Comparison of ENCODE assay signal across 27 mouse cellular contexts in the genomic region with DNA sequence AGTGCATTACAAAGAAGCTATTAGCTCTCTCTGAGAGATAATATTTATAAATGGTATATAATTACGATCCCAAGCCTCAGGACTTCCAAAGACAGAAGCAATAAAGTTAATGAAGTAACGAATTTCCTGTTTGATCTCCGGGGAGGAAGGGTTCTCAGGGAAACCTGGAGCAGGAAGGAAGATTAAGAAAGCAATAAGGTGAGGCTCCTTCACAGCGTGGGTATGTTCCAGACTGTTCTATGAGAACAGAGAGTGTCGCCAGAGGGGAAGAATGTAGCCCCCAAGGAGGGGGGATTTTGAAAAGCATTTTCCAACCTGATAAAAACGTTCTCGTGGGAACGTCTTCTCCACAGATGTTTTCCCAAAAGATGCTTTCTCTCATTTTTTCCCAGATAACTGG. TPM values are rescaled to one million over a fixed set of nuclear protein-coding genes. Genes with fewer than 3 reads are reported as not detected.
A peak's percentile ranks its signal among the peaks of the same experiment; 100 is the strongest.
DNase-seq lines count a peak whose midpoint lies in the region; ATAC-seq and TF ChIP-seq lines count a peak whose summit lies in the region.
"Had no signal": no experiment of that assay in that cellular context is flagged by ENCODE, and none has a peak within 500 bp of the region (broad histone marks: within the 10 kb centered on the region; RNA-seq: fewer than 3 reads in every experiment).

No protein-coding gene starts in this region.

- 25% methylated on average over 8 of the region's 8 CpGs for WGBS in kidney, embryonic 15.5 days
- 22% methylated on average over 8 of the region's 8 CpGs for WGBS in kidney, adult 2 months
- 68% methylated on average over 8 of the region's 8 CpGs for WGBS in neural tube, embryonic 11.5 days
- 15% methylated on average over 8 of the region's 8 CpGs for WGBS in intestine, embryonic 16.5 days

- no peak for TF ChIP-seq CTCF in kidney, adult 2 months (conservative IDR thresholded peaks at IDR 0.05; ENCODE audit: insufficient read depth, insufficient read length, low read depth, low read length)

- H3K4me1 ChIP-seq in kidney, embryonic 15.5 days, result peaks cover 21% of the 10 kb centered on the region
- H3K4me1 ChIP-seq in kidney, adult 2 months (ENCODE audit: control insufficient read depth, insufficient read depth, low read length), result no peaks in the 10 kb centered on the region
- H3K4me1 ChIP-seq in neural tube, embryonic 11.5 days (ENCODE audit: control insufficient read depth, insufficient read depth, low read length), result no peaks in the 10 kb centered on the region
- peaks cover 15% of the 10 kb centered on the region for H3K4me1 ChIP-seq in intestine, embryonic 16.5 days (ENCODE audit: control insufficient read depth, insufficient read depth, low read length)
- H3K4me1 ChIP-seq: hindbrain, embryonic 13.5 days had no signal

- DNase-seq in kidney, adult 2 months, result no peak
- DNase-seq in neural tube, embryonic 11.5 days (ENCODE audit: low spot score), result peak; percentile 2
- DNase-seq in neural tube, embryonic 10.5 days (ENCODE audit: extremely low spot score, low spot score), result no peak
- DNase-seq in thymus, postnatal 25 days, result no peak
- no peak for DNase-seq in cerebellum, adult 18-20 months
- DNase-seq: adrenal gland, postnatal 25 days; cerebellum, adult 11-12 months; cerebellum, postnatal 10 days; gastrocnemius, postnatal 25 days; heart, adult 11 months; heart, postnatal 36 days; kidney, postnatal 10 days; layer of hippocampus, adult 9-11 months; right cerebral cortex, adult 18-20 months; spleen, adult 18-20 months; thymus, adult 2 months; thymus, postnatal 4 days had no signal

- H3K4me3 ChIP-seq in kidney, embryonic 15.5 days (replicated peaks), result no peak overlapping the region
- no peak overlapping the region for H3K4me3 ChIP-seq in kidney, adult 2 months (ENCODE audit: insufficient read depth, low read depth, low read length)
- H3K4me3 ChIP-seq in neural tube, embryonic 11.5 days (ENCODE audit: low read depth, low read length), result no peak overlapping the region
- no peak overlapping the region for H3K4me3 ChIP-seq in intestine, embryonic 16.5 days (ENCODE audit: low read length)
- H3K4me3 ChIP-seq: embryonic facial prominence, embryonic 13.5 days; erythroblast, embryonic 14.5 days; hindbrain, embryonic 13.5 days; limb, embryonic 12.5 days had no signal

- no peak overlapping the region for H3K27ac ChIP-seq in kidney, embryonic 15.5 days
- H3K27ac ChIP-seq in kidney, adult 2 months (ENCODE audit: insufficient read depth, low read depth, low read length), result no peak overlapping the region
- H3K27ac ChIP-seq in neural tube, embryonic 11.5 days (ENCODE audit: low read depth, low read length), result no peak overlapping the region
- peak overlapping the region; percentile 55; the same call in 1 of the 2 replicates for H3K27ac ChIP-seq in intestine, embryonic 16.5 days (ENCODE audit: low read length)
- H3K27ac ChIP-seq: embryonic facial prominence, embryonic 13.5 days; hindbrain, embryonic 13.5 days; limb, embryonic 12.5 days; lung, embryonic 15.5 days had no signal

- H3K4me2 ChIP-seq in kidney, embryonic 15.5 days, result peak overlapping the region; percentile 48
- H3K4me2 ChIP-seq in neural tube, embryonic 11.5 days (ENCODE audit: low read depth), result no peak overlapping the region
- no peak overlapping the region for H3K4me2 ChIP-seq in intestine, embryonic 16.5 days (ENCODE audit: low read depth, low read length)
- H3K4me2 ChIP-seq: heart, embryonic 11.5 days; hindbrain, embryonic 13.5 days; limb, embryonic 12.5 days; midbrain, embryonic 11.5 days had no signal

- no peaks in the 10 kb centered on the region for H3K36me3 ChIP-seq in kidney, embryonic 15.5 days
- no peaks in the 10 kb centered on the region for H3K36me3 ChIP-seq in kidney, adult 2 months (ENCODE audit: control insufficient read depth, insufficient read depth, low read length)
- no peaks in the 10 kb centered on the region for H3K36me3 ChIP-seq in neural tube, embryonic 11.5 days (ENCODE audit: control insufficient read depth, insufficient read depth, low read length)
- no peaks in the 10 kb centered on the region for H3K36me3 ChIP-seq in intestine, embryonic 16.5 days (ENCODE audit: control insufficient read depth, insufficient read depth, low read length)
- H3K36me3 ChIP-seq: embryonic facial prominence, embryonic 13.5 days; hindbrain, embryonic 13.5 days; limb, embryonic 12.5 days; lung, embryonic 15.5 days had no signal

- no peaks in the 10 kb centered on the region for H3K9me3 ChIP-seq in kidney, embryonic 15.5 days (replicated peaks)
- H3K9me3 ChIP-seq in neural tube, embryonic 11.5 days (ENCODE audit: control insufficient read depth, low read length), result no peaks in the 10 kb centered on the region
- H3K9me3 ChIP-seq in intestine, embryonic 16.5 days (ENCODE audit: control insufficient read depth, low read length), result no peaks in the 10 kb centered on the region
- H3K9me3 ChIP-seq: embryonic facial prominence, embryonic 13.5 days; hindbrain, embryonic 13.5 days; limb, embryonic 12.5 days; lung, embryonic 15.5 days had no signal

- no peak for TF ChIP-seq POLR2A in kidney, adult 2 months (IDR thresholded peaks at IDR 0.05; ENCODE audit: low read depth, low read length)

- no peak overlapping the region for H3K9ac ChIP-seq in kidney, embryonic 15.5 days
- no peak overlapping the region for H3K9ac ChIP-seq in neural tube, embryonic 11.5 days (ENCODE audit: low read length)
- no peak overlapping the region for H3K9ac ChIP-seq in intestine, embryonic 16.5 days (ENCODE audit: low read depth, low read length)
- H3K9ac ChIP-seq: embryonic facial prominence, embryonic 13.5 days; hindbrain, embryonic 13.5 days; limb, embryonic 12.5 days; lung, embryonic 15.5 days had no signal

- no peaks in the 10 kb centered on the region for H3K27me3 ChIP-seq in kidney, embryonic 15.5 days
- no peaks in the 10 kb centered on the region for H3K27me3 ChIP-seq in kidney, adult 2 months (replicated peaks; ENCODE audit: control insufficient read depth, insufficient read depth, low read length)
- H3K27me3 ChIP-seq in neural tube, embryonic 11.5 days (ENCODE audit: control insufficient read depth, insufficient read depth, low read length), result no peaks in the 10 kb centered on the region
- no peaks in the 10 kb centered on the region for H3K27me3 ChIP-seq in intestine, embryonic 16.5 days (replicated peaks; ENCODE audit: control insufficient read depth, insufficient read depth, low read length)
- H3K27me3 ChIP-seq: embryonic facial prominence, embryonic 13.5 days; hindbrain, embryonic 13.5 days; limb, embryonic 12.5 days; lung, embryonic 15.5 days had no signal

- no peak for ATAC-seq in kidney, embryonic 15.5 days (replicated peaks; ENCODE audit: low FRiP score)
- no peak for ATAC-seq in neural tube, embryonic 11.5 days (ENCODE audit: insufficient read depth, low FRiP score, low TSS enrichment)
- peak; percentile 50; the same call in 1 of the 2 replicates for ATAC-seq in intestine, embryonic 16.5 days
- ATAC-seq: CD4-positive, CD25-positive, alpha-beta regulatory T cell, adult 4 months had no signal

RNA-seq across cellular contexts. Expression of a gene that starts 48.9 kb away (rescaled TPM):
- polyA plus RNA-seq in kidney, embryonic 15.5 days (2015; fragmentation: Nextera tagmentation; extraction: Ambion mirVana), result 62.1 and 63.8 TPM in 2 replicates
- 49.0 and 77.4 TPM in 2 replicates for polyA plus RNA-seq in kidney, adult 2 months (2012; rRNA removed)
- 27.2 and 29.7 TPM in 2 replicates for polyA plus RNA-seq in neural tube, embryonic 11.5 days (2014; fragmentation: Nextera tagmentation; extraction: Ambion mirVana)
- 42.1 and 44.0 TPM in 2 replicates for polyA plus RNA-seq in intestine, embryonic 16.5 days (2015; fragmentation: Nextera tagmentation; extraction: Ambion mirVana)
